Mouse (Mus musculus) neural tube, embryonic 10.5 days (tissue): ENCODE measurements around the gene Cds1.

Experiments
- DNase-seq: peaks from one replicate; pipeline ENCODE4 v3.0.0-alpha.2; 2017; ENCODE audit warnings: low spot score; ENCODE audit errors: extremely low spot score

The Cds1 gene

GRCm38 (mm10) chr5:101764554-101765347 lies at the start of gene Cds1:
Gene Cds1, plus strand, starts transcription at chr5:101765130.
- peak; percentile 70 for DNase-seq

- no peak for DNase-seq
Observed at GRCm38 (mm10) chr5:101724216-101724615, 40.7 kb upstream of the Cds1 start.

- no peak for DNase-seq
Observed at GRCm38 (mm10) chr5:101724756-101725155, 40.2 kb upstream of the Cds1 start.

- no peak for DNase-seq
Observed at GRCm38 (mm10) chr5:101725703-101726102, 39.2 kb upstream of the Cds1 start.

- DNase-seq = no peak
Observed at GRCm38 (mm10) chr5:101726371-101726770, 38.6 kb upstream of the Cds1 start.

- no peak for DNase-seq
Observed at GRCm38 (mm10) chr5:101728304-101728905, 36.5 kb upstream of the Cds1 start.

- DNase-seq = no peak
Observed at GRCm38 (mm10) chr5:101737341-101737740, 27.6 kb upstream of the Cds1 start.

GRCm38 (mm10) chr5:101740471-101741223 lies 24.3 kb upstream of the Cds1 start:
- DNase-seq = no peak

- DNase-seq = no peak
Observed at GRCm38 (mm10) chr5:101741224-101741591, 23.7 kb upstream of the Cds1 start.

- DNase-seq = no peak
Observed at GRCm38 (mm10) chr5:101742014-101742413, 22.9 kb upstream of the Cds1 start.

GRCm38 (mm10) chr5:101742425-101742824 lies 22.5 kb upstream of the Cds1 start:
- no peak for DNase-seq

GRCm38 (mm10) chr5:101744886-101745285 lies 20.0 kb upstream of the Cds1 start:
- no peak for DNase-seq

GRCm38 (mm10) chr5:101753680-101754079 lies 11.2 kb upstream of the Cds1 start:
- no peak for DNase-seq

GRCm38 (mm10) chr5:101757669-101758068 lies 7.3 kb upstream of the Cds1 start:
- no peak for DNase-seq

GRCm38 (mm10) chr5:101761685-101762084 lies 3.2 kb upstream of the Cds1 start:
- no peak for DNase-seq

- DNase-seq = no peak
Observed at GRCm38 (mm10) chr5:101763571-101763970, 1.4 kb upstream of the Cds1 start.

GRCm38 (mm10) chr5:101765390-101765901 lies 516 bp downstream of the Cds1 start:
- peak; percentile 55 for DNase-seq

GRCm38 (mm10) chr5:101766248-101766647 lies 1.3 kb downstream of the Cds1 start:
- peak; percentile 20 for DNase-seq

GRCm38 (mm10) chr5:101767086-101767485 lies 2.2 kb downstream of the Cds1 start:
- no peak for DNase-seq

- DNase-seq = no peak
Observed at GRCm38 (mm10) chr5:101767486-101767885, 2.6 kb downstream of the Cds1 start.

- DNase-seq = no peak
Observed at GRCm38 (mm10) chr5:101768558-101768957, 3.6 kb downstream of the Cds1 start.

GRCm38 (mm10) chr5:101772621-101773020 lies 7.7 kb downstream of the Cds1 start:
- DNase-seq = no peak
